ENCODE assay signal across 8 mouse cellular contexts in genomic region chr8:78508719-78509272, GRCm38 (mm10). TPM values are rescaled to one million over a fixed set of nuclear protein-coding genes. Genes with fewer than 3 reads are reported as not detected.
DNase-seq lines count a peak whose midpoint lies in the region; ATAC-seq and TF ChIP-seq lines count a peak whose summit lies in the region.

Gene Rbmxl1 (minus strand): TSS chr8:78508898.

- no peak for TF ChIP-seq CTCF in bone marrow macrophage, adult 2 months (IDR thresholded peaks at IDR 0.05; ENCODE audit: low read depth, low read length)
- no peak for TF ChIP-seq CTCF in embryonic fibroblast, embryonic 13.5 days (IDR thresholded peaks at IDR 0.05; ENCODE audit: borderline replicate concordance, insufficient read depth, low read length)
- TF ChIP-seq CTCF in liver, adult 2 months (IDR thresholded peaks at IDR 0.05; ENCODE audit: low read depth, low read length) = no peak

- H3K79me2 ChIP-seq in liver, adult 2 months (ENCODE audit: control insufficient read depth, insufficient read depth, low read length) = peaks cover 3% of the 10 kb centered on the region; the same call in 1 of the 2 replicates
- peaks cover 34% of the 10 kb centered on the region for H3K79me2 ChIP-seq in myocyte (ENCODE audit: control insufficient read depth, insufficient read depth)

- ATAC-seq in heart, embryonic 11.5 days (replicated peaks; ENCODE audit: insufficient number of reproducible peaks, low FRiP score, low TSS enrichment) = peak; percentile 88
- ATAC-seq in kidney, embryonic 16.5 days (ENCODE audit: low FRiP score, low TSS enrichment) = peak; percentile 90

- no peaks in the 10 kb centered on the region for H3K27me3 ChIP-seq in heart, embryonic 11.5 days (ENCODE audit: control insufficient read depth, insufficient read depth, low read length)
- H3K27me3 ChIP-seq in kidney, embryonic 16.5 days (ENCODE audit: insufficient read depth, low read length) = no peaks in the 10 kb centered on the region
- no peaks in the 10 kb centered on the region for H3K27me3 ChIP-seq in liver, adult 2 months (ENCODE audit: control insufficient read depth, insufficient read depth, low read length)
- no peaks in the 10 kb centered on the region for H3K27me3 ChIP-seq in myocyte (ENCODE audit: control insufficient read depth, insufficient read depth, insufficient read length)
- H3K27me3 ChIP-seq in splenic B cell, adult 2 months (ENCODE audit: control insufficient read depth, insufficient read depth, low read length, poor library complexity, severe bottlenecking) = no peaks in the 10 kb centered on the region

- peak; percentile 94 for DNase-seq in A20 (ENCODE audit: low read depth, low spot score)
- DNase-seq in liver, adult 2 months (ENCODE audit: extremely low read depth, low read depth, low spot score) = peak; percentile 59
- peak; percentile 94 for DNase-seq in splenic B cell, adult 2 months (ENCODE audit: low read depth, low spot score)

- no peaks in the 10 kb centered on the region for H3K9me3 ChIP-seq in heart, embryonic 11.5 days (replicated peaks; ENCODE audit: control insufficient read depth, low read length)
- no peaks in the 10 kb centered on the region for H3K9me3 ChIP-seq in kidney, embryonic 16.5 days (ENCODE audit: low read length)

- WGBS in heart, embryonic 11.5 days (ENCODE audit: insufficient replicate concordance) = under 1% methylated on average over 62 of the region's 70 CpGs
- WGBS in kidney, embryonic 16.5 days = under 1% methylated on average over 64 of the region's 70 CpGs
- under 1% methylated on average over 70 of the region's 70 CpGs for WGBS in liver, adult 2 months

- peak within 1 kb of the TSS; percentile 97 for H3K9ac ChIP-seq in heart, embryonic 11.5 days (ENCODE audit: low read depth, low read length)
- peak within 1 kb of the TSS; percentile 99 for H3K9ac ChIP-seq in kidney, embryonic 16.5 days (replicated peaks; ENCODE audit: low read length)
- H3K9ac ChIP-seq in liver, adult 2 months (ENCODE audit: low read depth, low read length) = peak within 1 kb of the TSS; percentile 85

- H3K4me1 ChIP-seq in bone marrow macrophage, adult 2 months (ENCODE audit: control insufficient read depth, insufficient read depth, low read length) = peaks cover 11% of the 10 kb centered on the region
- H3K4me1 ChIP-seq in embryonic fibroblast, embryonic 13.5 days (ENCODE audit: control insufficient read depth, insufficient read depth, low read length) = peaks cover 5% of the 10 kb centered on the region; the same call in 1 of the 2 replicates
- H3K4me1 ChIP-seq in heart, embryonic 11.5 days (ENCODE audit: control insufficient read depth, insufficient read depth, low read length) = peaks cover 9% of the 10 kb centered on the region
- H3K4me1 ChIP-seq in kidney, embryonic 16.5 days (ENCODE audit: insufficient read depth, low read length) = peaks cover 12% of the 10 kb centered on the region
- peaks cover 8% of the 10 kb centered on the region for H3K4me1 ChIP-seq in liver, adult 2 months (ENCODE audit: control insufficient read depth, insufficient read depth, low read length)

- peak within 1 kb of the TSS; percentile 81 for H3K4me3 ChIP-seq in bone marrow macrophage, adult 2 months (ENCODE audit: insufficient read depth, low read length)
- H3K4me3 ChIP-seq in embryonic fibroblast, embryonic 13.5 days (ENCODE audit: insufficient read depth, low read length) = peak within 1 kb of the TSS; percentile 95
- peak within 1 kb of the TSS; percentile 93 for H3K4me3 ChIP-seq in heart, embryonic 11.5 days (ENCODE audit: low read depth, low read length)
- peak within 1 kb of the TSS; percentile 84 for H3K4me3 ChIP-seq in kidney, embryonic 16.5 days (ENCODE audit: low read length)
- H3K4me3 ChIP-seq in liver, adult 2 months (ENCODE audit: insufficient read depth, low read depth, low read length) = peak within 1 kb of the TSS; percentile 93
- H3K4me3 ChIP-seq in myocyte = peak within 1 kb of the TSS; percentile 97

- peak within 1 kb of the TSS; percentile 96 for H3K4me2 ChIP-seq in heart, embryonic 11.5 days
- H3K4me2 ChIP-seq in kidney, embryonic 16.5 days (replicated peaks; ENCODE audit: low read depth, low read length) = peak within 1 kb of the TSS; percentile 96
- peak within 1 kb of the TSS; percentile 88 for H3K4me2 ChIP-seq in myocyte (ENCODE audit: low read depth)

- H3K27ac ChIP-seq in bone marrow macrophage, adult 2 months (ENCODE audit: insufficient read depth, low read depth, low read length) = peak within 1 kb of the TSS; percentile 70
- H3K27ac ChIP-seq in embryonic fibroblast, embryonic 13.5 days (ENCODE audit: insufficient read depth, low read length) = peak within 1 kb of the TSS; percentile 88
- H3K27ac ChIP-seq in heart, embryonic 11.5 days (ENCODE audit: low read depth, low read length) = peak within 1 kb of the TSS; percentile 95
- peak within 1 kb of the TSS; percentile 97 for H3K27ac ChIP-seq in kidney, embryonic 16.5 days (ENCODE audit: low read length)
- peak within 1 kb of the TSS; percentile 81 for H3K27ac ChIP-seq in liver, adult 2 months (replicated peaks; ENCODE audit: insufficient read depth, low read depth, low read length)

- 0 out of 2 replicates have a peak, but pooled peaks cover 5% of the 10 kb centered on the region for H3K36me3 ChIP-seq in heart, embryonic 11.5 days (ENCODE audit: control insufficient read depth, insufficient read depth, low read length)
- peaks cover 25% of the 10 kb centered on the region for H3K36me3 ChIP-seq in kidney, embryonic 16.5 days (ENCODE audit: insufficient read depth, low read length)
- H3K36me3 ChIP-seq in liver, adult 2 months (ENCODE audit: control insufficient read depth, insufficient read depth, low read length) = peaks cover 8% of the 10 kb centered on the region; the same call in 1 of the 2 replicates
- H3K36me3 ChIP-seq in myocyte (ENCODE audit: control insufficient read depth, insufficient read depth) = peaks cover 4% of the 10 kb centered on the region
- no peaks in the 10 kb centered on the region; the same call in 1 of the 2 replicates for H3K36me3 ChIP-seq in splenic B cell, adult 2 months (ENCODE audit: control insufficient read depth, insufficient read depth, low read length, poor library complexity, severe bottlenecking)

- TF ChIP-seq POLR2A in bone marrow macrophage, adult 2 months (IDR thresholded peaks at IDR 0.05; ENCODE audit: borderline replicate concordance, low read depth, low read length) = no peak
- TF ChIP-seq POLR2A in embryonic fibroblast, embryonic 13.5 days (IDR thresholded peaks at IDR 0.05; ENCODE audit: low read depth, low read length) = peak; percentile 72
- TF ChIP-seq POLR2A in liver, adult 2 months (IDR thresholded peaks at IDR 0.05; ENCODE audit: extremely low read depth, insufficient read depth, low read length) = 0 out of 2 replicates have a peak, but pooled peaks have one; percentile 39
- TF ChIP-seq POLR2A in myocyte (IDR thresholded peaks at IDR 0.05; ENCODE audit: insufficient read length, low read depth) = peak; percentile 77

- peak within 1 kb of the TSS; percentile 46 for H3ac ChIP-seq in myocyte (ENCODE audit: control insufficient read depth, insufficient read length)

TF ChIP-seq in myocyte, 11 proteins besides CTCF, POLR2A, EP300 and RAD21:
- TF ChIP-seq E2F4 (IDR thresholded peaks at IDR 0.05; ENCODE audit: insufficient read depth) (peak; percentile 17), POLR2AphosphoS2 (IDR thresholded peaks at IDR 0.05; ENCODE audit: insufficient read length, low read depth) (peak; percentile 50), MYOG (IDR thresholded peaks at IDR 0.05; ENCODE audit: control insufficient read depth in 1 of 3, insufficient read depth in 1 of 3, insufficient read length in 2 of 3, low read depth in 2 of 3) (peak in 2 of 3 experiments; percentile 2 to 17), SRF (IDR thresholded peaks at IDR 0.05; ENCODE audit: control insufficient read depth, insufficient read length, low read depth) (no peak)

RNA-seq across cellular contexts. Expression of gene Rbmxl1, which starts in this region (rescaled TPM):
- polyA plus RNA-seq in bone marrow macrophage, adult 2 months (2012; ENCODE audit: insufficient read depth, insufficient read length, missing spikeins) = 45.7 and 46.6 TPM in 2 replicates
- polyA plus RNA-seq in embryonic fibroblast, embryonic 13.5 days (2011; ENCODE audit: insufficient read length, low read depth, missing spikeins) = 85.1 and 86.5 TPM in 2 replicates
- polyA plus RNA-seq in heart, embryonic 11.5 days (2014; fragmentation: Nextera tagmentation; extraction: Ambion mirVana) = 186 and 194 TPM in 2 replicates
- polyA plus RNA-seq in kidney, embryonic 16.5 days (2015; fragmentation: Nextera tagmentation; extraction: Ambion mirVana) = 234 and 237 TPM in 2 replicates
- 13.5 and 15.0 TPM in 2 replicates for total RNA-seq in liver, adult 2 months (2014; rRNA removed)
- 9.9 and 10.7 TPM in 2 replicates for polyA plus RNA-seq in liver, adult 2 months (2012; rRNA removed)
- polyA plus RNA-seq in myocyte (2012; fragmentation: generic; extraction: Trizol) = 36.4 TPM

Comparison
In these comparisons a context has a peak if more than half of its experiments do, and no peak if none do; other contexts are left out.
1. Peak in every context shown above with its lines: DNase-seq, ATAC-seq, H3K4me3 ChIP-seq and H3K27ac ChIP-seq.